Mouse (Mus musculus): ENCODE data around the gene Syt7.

The Syt7 gene

GRCm38 (mm10) chr19:10388615-10389313 is at the start of gene Syt7:
Gene Syt7 (plus strand): TSS chr19:10389090.
- DNase-seq (ENCODE audit: low spot score in 2 of 2), result peak; percentile 72 to 73

DNA sequence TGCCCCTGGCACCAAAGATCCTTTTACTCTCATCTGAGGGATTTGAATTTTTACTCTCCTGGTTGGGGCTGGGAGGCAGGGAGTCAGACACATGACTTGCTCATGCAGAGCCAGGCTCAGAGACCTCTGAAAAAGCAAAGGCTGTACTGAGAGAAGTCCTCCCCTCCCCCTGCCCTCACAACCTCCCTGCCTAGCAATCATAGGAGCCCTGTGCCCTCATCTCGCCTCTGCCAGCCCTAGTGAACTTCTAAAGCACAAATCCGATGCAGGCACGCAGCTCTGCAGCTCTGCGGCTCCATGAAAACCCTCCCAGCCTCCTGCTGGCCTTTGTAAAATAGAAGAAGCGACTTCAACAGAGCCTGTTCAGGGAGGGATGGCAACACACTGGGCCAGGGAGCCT is 49.6 kb upstream of the Syt7 start:
- DNase-seq (ENCODE audit: low spot score in 2 of 2), result no peak

GRCm38 (mm10) chr19:10340661-10341060 is 48.2 kb upstream of the Syt7 start:
- no peak for DNase-seq (ENCODE audit: low spot score in 2 of 2)

DNA sequence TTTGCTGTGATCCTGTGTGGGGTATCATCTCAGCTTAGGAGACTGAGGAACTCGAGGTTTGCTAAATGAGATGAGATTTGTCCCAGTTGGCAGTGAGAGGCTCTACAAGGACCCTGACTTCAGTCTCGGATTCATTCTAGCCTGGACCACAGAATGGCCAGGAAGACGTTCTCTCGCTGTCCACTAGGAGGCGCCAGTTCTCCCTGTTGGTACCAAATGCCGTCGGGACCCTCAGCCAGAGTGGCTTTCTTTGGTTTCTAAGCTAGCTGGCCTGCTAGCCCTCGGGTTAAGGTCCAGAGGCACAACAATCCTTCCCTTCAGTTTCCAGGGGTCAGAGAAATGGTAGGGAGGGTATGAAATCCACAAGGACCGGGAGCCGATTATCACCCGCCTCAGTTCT is 47.7 kb upstream of the Syt7 start:
- DNase-seq (ENCODE audit: low spot score in 2 of 2), result peak in 1 of 2 experiments; percentile 54

DNA sequence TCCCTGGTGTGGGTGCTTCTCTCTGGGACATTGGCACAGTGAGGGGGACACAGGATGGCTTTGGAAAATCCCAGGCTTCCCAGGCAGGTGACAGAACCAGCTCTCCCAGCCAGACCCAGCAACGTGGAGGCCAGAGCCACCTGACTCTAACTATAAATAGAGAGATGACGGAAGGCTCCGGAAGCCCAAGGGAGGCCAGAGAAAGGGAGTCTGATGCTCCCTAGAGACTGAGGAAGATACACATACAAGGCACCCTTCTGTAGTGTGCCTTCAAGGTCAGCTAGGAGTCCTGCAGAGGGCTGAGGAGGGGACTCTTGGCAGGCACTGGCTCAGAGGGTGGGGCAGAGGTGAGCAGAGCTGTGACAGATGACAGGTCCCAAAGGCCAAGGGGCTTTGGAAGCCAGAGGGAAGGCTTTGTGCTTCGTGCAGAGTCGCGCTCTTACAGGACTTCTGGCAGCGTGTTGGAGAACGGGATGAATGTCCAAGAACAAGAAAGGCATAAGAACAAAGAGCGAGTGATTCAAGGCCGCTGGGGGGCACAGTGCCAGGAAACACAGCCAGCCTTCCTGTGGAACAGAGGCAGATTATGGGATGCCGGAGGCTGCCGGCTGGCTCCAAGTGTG is 47.0 kb upstream of the Syt7 start:
- peak; percentile 75 to 76 for DNase-seq (ENCODE audit: low spot score in 2 of 2)

GRCm38 (mm10) chr19:10343866-10344265 is 45.0 kb upstream of the Syt7 start:
- DNase-seq (ENCODE audit: low spot score in 2 of 2), result no peak

DNA sequence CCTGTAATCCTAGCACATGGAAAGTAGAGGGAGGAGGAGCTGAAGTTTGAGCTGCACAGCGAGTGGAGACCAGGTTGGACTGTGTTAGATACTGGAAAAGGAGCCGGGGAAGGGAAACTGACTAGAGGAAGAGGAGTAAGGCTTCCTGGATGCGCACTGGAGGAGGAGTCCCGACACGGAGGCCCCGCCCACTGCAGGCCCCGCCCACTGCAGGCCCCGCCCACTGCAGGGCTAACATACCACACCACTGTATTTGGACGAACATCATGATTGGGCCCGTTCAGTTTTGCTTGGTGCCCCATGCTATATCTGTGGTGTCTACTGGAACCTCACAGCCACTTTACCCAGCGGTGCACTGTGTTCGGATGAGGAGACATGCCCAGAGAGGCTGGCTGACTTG is 43.2 kb upstream of the Syt7 start:
- no peak for DNase-seq (ENCODE audit: low spot score in 2 of 2)

GRCm38 (mm10) chr19:10347628-10348273 is 41.1 kb upstream of the Syt7 start:
- no peak for DNase-seq (ENCODE audit: low spot score in 2 of 2)

DNA sequence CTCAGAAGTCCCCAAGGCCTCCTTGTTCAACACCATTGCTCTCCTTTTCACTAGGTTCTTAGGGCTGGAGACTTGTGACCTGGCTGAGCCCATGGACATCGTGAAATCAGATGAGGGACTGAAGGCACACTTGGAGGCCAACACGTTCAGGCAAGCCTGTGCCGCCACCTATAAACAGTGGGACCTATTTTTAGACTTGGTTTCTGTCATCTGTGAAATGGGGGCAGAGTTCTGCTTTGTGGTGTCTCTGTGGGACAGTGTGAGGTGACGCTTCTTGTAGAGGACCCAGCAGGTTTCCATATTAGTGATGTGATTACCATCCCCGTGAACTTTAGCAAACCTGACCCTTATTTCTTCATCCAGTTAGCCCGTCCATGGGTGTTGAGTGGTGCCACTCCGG is 36.7 kb upstream of the Syt7 start:
- DNase-seq (ENCODE audit: low spot score in 2 of 2), result no peak

GRCm38 (mm10) chr19:10354830-10355229 is 34.1 kb upstream of the Syt7 start:
- DNase-seq (ENCODE audit: low spot score in 2 of 2), result no peak

DNA sequence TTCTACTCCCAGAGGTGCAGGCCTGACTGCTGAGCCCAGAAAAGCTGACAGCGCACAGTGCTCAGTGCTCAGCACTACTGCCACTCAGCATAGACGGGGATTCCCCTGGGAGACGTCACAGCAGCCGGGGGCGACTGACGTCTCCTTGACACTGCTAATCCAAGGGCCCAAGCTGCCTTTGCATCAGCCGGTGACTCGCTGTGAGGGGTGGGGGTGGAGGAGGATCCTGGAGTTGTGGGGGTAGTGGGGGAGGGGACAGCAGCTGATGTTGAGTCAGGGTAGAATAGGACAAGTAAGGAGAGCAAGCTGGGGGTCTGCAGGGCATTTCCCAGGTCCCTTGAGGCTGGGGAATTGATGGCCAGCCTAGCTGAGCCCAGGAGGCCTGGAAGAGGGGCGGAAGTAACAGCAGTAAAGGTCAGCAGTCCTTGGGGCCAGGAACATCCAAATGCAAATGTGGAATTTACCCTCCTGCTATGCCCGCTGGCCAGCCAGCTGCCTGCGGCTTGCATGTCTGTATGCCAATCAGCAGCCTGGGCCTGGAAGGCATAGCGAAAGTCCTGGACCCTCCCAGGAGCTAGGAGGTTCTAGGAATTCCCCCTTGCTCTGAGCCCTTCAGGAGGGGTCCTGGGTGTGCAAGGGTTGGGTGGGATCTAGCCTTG is 31.9 kb upstream of the Syt7 start:
- DNase-seq (ENCODE audit: low spot score in 2 of 2), result no peak

- DNase-seq (ENCODE audit: low spot score in 2 of 2), result no peak
Observed at GRCm38 (mm10) chr19:10359105-10359946, 29.6 kb upstream of the Syt7 start.

DNA sequence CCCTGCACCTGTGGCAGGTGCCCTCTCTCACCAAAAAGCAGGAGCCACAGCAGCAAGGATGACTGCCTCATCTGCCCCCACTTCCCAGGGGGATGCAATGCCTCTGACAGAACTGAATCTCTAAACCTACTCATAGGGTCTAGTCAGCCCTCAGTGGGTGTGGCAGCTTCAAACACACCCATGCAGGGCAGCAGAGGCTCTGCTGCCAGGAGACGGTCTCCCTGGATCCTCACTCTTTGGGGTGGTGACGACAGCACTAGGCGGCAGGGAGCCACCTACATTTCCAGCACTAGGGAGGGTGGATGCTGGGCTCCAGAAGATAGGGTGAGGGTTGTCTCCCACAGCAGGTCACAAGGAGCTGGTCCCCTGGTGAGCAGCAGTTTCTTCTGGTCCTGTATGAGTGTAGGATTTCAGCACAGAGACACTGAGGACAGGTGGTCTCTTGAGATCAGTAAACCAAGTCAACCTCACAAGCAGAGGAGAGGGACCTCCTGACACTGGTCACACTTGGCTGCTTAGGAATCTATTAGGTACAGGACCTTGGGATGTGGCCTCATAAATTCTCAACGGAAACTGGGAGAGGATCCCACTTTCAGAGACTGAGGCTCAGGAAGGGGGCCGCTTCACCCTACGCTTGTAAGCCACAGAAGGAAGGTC is 26.3 kb upstream of the Syt7 start:
- peak; percentile 48 to 74 for DNase-seq (ENCODE audit: low spot score in 2 of 2)

DNA sequence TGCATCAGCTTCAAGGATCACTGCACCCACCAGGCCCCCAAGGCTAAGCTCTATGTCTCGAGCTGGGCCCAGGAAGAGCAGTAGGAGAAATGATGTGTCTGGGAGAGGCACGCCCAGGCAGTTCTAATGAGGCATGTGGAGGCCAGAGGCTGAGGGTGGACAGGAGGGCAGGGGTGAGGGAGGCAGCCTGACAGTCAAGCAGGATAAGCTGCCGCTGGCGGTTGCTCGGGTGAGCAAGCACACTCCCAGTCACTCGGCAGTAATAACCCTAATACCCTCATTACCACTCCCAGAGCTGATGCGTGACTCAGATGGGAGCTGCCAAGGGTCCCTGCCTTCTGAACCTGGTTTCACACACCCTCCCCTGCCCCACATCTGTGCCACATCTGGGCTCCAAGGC is 25.0 kb upstream of the Syt7 start:
- DNase-seq (ENCODE audit: low spot score in 2 of 2), result no peak

GRCm38 (mm10) chr19:10366116-10366845 is 22.6 kb upstream of the Syt7 start:
- DNase-seq (ENCODE audit: low spot score in 2 of 2), result no peak

DNA sequence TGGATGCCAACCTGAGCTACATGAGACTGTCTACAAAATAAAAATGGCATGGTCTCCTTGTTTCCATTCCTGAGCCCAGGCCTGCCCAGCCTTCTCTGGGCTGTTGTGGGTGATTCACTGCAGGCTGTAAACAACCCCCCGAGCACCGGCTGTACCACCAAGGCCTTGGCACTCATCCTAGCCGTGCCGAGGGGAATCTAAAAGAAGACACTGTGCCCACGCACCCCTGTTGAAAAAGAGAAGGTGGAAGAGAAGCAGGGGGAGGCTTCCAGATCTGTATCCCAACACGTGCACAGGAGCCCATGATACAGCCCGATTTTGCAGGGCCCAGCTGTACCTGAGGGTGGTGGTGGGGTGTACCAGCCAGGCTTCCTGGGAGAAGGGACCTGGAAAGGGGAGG is 21.1 kb upstream of the Syt7 start:
- peak; percentile 80 to 86 for DNase-seq (ENCODE audit: low spot score in 2 of 2)

GRCm38 (mm10) chr19:10369936-10370335 is 19.0 kb upstream of the Syt7 start:
- DNase-seq (ENCODE audit: low spot score in 2 of 2), result no peak

GRCm38 (mm10) chr19:10373191-10373590 is 15.7 kb upstream of the Syt7 start:
- no peak for DNase-seq (ENCODE audit: low spot score in 2 of 2)

- no peak for DNase-seq (ENCODE audit: low spot score in 2 of 2)
Observed at GRCm38 (mm10) chr19:10375260-10375659, 13.6 kb upstream of the Syt7 start.

DNA sequence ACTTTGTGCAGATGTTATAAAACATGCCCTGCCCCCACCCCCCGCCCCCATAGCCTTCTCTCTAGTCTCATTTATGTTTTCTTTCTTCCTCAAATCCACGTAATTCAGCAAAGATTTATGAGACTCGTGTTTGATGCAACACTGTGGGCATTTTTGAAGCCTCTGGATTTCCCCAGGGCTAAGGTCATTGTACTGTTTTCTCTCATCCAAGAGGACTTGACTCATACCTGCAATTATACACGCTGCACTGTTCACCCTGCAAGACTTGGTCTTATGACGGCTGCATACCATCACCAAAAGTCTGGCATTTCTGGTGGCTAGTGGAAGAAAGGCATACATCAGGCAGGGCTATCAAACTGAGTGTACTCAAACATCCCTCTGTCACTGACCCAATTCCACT is 8.9 kb upstream of the Syt7 start:
- DNase-seq (ENCODE audit: low spot score in 2 of 2), result no peak

Data from right cerebral cortex, postnatal 36 days (tissue).